Mouse (Mus musculus) forebrain, embryonic 11.5 days (tissue): Measurements from ENCODE around the gene Smyd3. TPM values are rescaled to one million over a fixed set of nuclear protein-coding genes. Genes with fewer than 3 reads are reported as not detected.

Experiments used
- ATAC-seq: fragments of 200-750 bp; cut with Nextera tagmentation; replicated peaks from 2 replicates; pipeline ENCODE4 v1.8.0; 2017; ENCODE audit warnings: moderate TSS enrichment; ENCODE audit not compliant: low FRiP score
- DNase-seq: peaks from one replicate; pipeline ENCODE4 v3.0.0-alpha.2; 2017; ENCODE audit warnings: low spot score
- H3K27ac ChIP-seq: fragments of 300-500 bp; sonication (generic); 2 replicates; pipeline ENCODE4 v1.5.1; 2014; ENCODE audit warnings: low read depth, low read length
- H3K27me3 ChIP-seq: fragments of 300-500 bp; sonication (generic); 2 replicates; pipeline ENCODE4 v1.6.1; 2014; ENCODE audit warnings: mild to moderate bottlenecking, low read length, mixed read lengths; ENCODE audit not compliant: control insufficient read depth, insufficient read depth
- H3K36me3 ChIP-seq: fragments of 300-500 bp; sonication (generic); 2 replicates; pipeline ENCODE4 v1.6.1; 2014; ENCODE audit warnings: mild to moderate bottlenecking, low read length, moderate library complexity, mixed read lengths; ENCODE audit not compliant: control insufficient read depth, insufficient read depth
- H3K4me1 ChIP-seq: fragments of 300-500 bp; sonication (generic); replicated peaks from 2 replicates; pipeline ENCODE4 v1.6.1; 2014; ENCODE audit warnings: low read length, mixed read lengths; ENCODE audit not compliant: control insufficient read depth, insufficient read depth
- H3K4me2 ChIP-seq: fragments of 300-500 bp; sonication (generic); 2 replicates; pipeline ENCODE4 v1.6.1; 2014; ENCODE audit warnings: low read depth, mild to moderate bottlenecking, low read length, moderate library complexity, mixed read lengths; ENCODE audit not compliant: severe bottlenecking
- H3K4me3 ChIP-seq: fragments of 300-500 bp; sonication (generic); 2 replicates; pipeline ENCODE4 v1.5.1; 2014; ENCODE audit warnings: low read depth, low read length
- H3K9ac ChIP-seq: fragments of 300-500 bp; sonication (generic); 2 replicates; pipeline ENCODE4 v1.6.1; 2014; ENCODE audit warnings: low read length
- H3K9me3 ChIP-seq: fragments of 300-500 bp; sonication (generic); 2 replicates; pipeline ENCODE4 v1.6.1; 2016; ENCODE audit warnings: low read length, mixed read lengths; ENCODE audit not compliant: control insufficient read depth
- WGBS: fragments of 180-500 bp; shearing (Covaris S2); extraction: QIAGEN DNeasy Blood & Tissue Kit; methylation state at CpG from one replicate; pipeline ENCODE4 v1.1.7; 2014; 5-methylcytosine and 5-hydroxymethylcytosine counted together
- polyA plus RNA-seq: library from polyadenylated mRNA; unstranded; fragments of >200 nt; fragmentation: Nextera tagmentation; extraction: Ambion mirVana; gene quantifications from 2 replicates; pipeline ENCODE4 v1.2.1, GENCODE M21; 2014

Smyd3 gene
- polyA plus RNA-seq, 1 experiment from 2014 or later, result 14.1 TPM

- no peaks in the 10 kb centered on the region for H3K36me3 ChIP-seq
- no peak overlapping the region for H3K27ac ChIP-seq
- H3K4me2 ChIP-seq, result no peak overlapping the region
- no peak overlapping the region for H3K4me3 ChIP-seq
- WGBS, result 89% methylated on average over 2 of the region's 2 CpGs
- H3K9me3 ChIP-seq, result no peaks in the 10 kb centered on the region
- no peak overlapping the region for H3K9ac ChIP-seq
- no peaks in the 10 kb centered on the region for H3K27me3 ChIP-seq
- no peaks in the 10 kb centered on the region for H3K4me1 ChIP-seq
- ATAC-seq, result no peak
- no peak for DNase-seq
Observed at GRCm38 (mm10) chr1:179238639-179239038, 279.2 kb downstream of the Smyd3 start.

- no peak for DNase-seq
- Histone ChIP-seq H3K9ac (no peak overlapping the region), H3K27me3 (no peaks in the 10 kb centered on the region), H3K36me3 (no peaks in the 10 kb centered on the region), H3K4me3 (no peak overlapping the region), H3K27ac (no peak overlapping the region), H3K4me2 (no peak overlapping the region), H3K4me1 (no peaks in the 10 kb centered on the region), H3K9me3 (no peaks in the 10 kb centered on the region)
- 37% methylated on average over 7 of the region's 7 CpGs for WGBS
- no peak for ATAC-seq
Observed at GRCm38 (mm10) chr1:179237989-179238388, 279.9 kb downstream of the Smyd3 start.

GRCm38 (mm10) chr1:179236217-179236840, 281.5 kb downstream of the Smyd3 start:
- Histone ChIP-seq H3K9ac (no peak overlapping the region), H3K4me1 (no peaks in the 10 kb centered on the region), H3K27ac (no peak overlapping the region), H3K9me3 (no peaks in the 10 kb centered on the region), H3K27me3 (no peaks in the 10 kb centered on the region), H3K4me2 (no peak overlapping the region), H3K4me3 (no peak overlapping the region), H3K36me3 (no peaks in the 10 kb centered on the region)
- ATAC-seq (no peak), DNase-seq (no peak)
- WGBS, result 88% methylated on average over 8 of the region's 8 CpGs

GRCm38 (mm10) chr1:179231777-179232661, 285.8 kb downstream of the Smyd3 start:
- WGBS, result 43% methylated on average over 13 of the region's 13 CpGs
- DNase-seq, result peak; percentile 90
- ATAC-seq, result peak; percentile 70

GRCm38 (mm10) chr1:179229515-179229914, 288.3 kb downstream of the Smyd3 start:
- no peaks in the 10 kb centered on the region for H3K4me1 ChIP-seq
- no peak overlapping the region for H3K27ac ChIP-seq
- H3K4me3 ChIP-seq, result no peak overlapping the region
- no peaks in the 10 kb centered on the region for H3K27me3 ChIP-seq
- no peaks in the 10 kb centered on the region for H3K9me3 ChIP-seq
- DNase-seq, result no peak
- no peaks in the 10 kb centered on the region for H3K36me3 ChIP-seq
- H3K4me2 ChIP-seq, result no peak overlapping the region
- 76% methylated on average over 3 of the region's 3 CpGs for WGBS
- ATAC-seq, result no peak
- H3K9ac ChIP-seq, result no peak overlapping the region

More at GRCm38 (mm10) chr1:179231777-179232661, 285.8 kb downstream of the Smyd3 start:
- no peak overlapping the region for H3K4me2 ChIP-seq
- H3K4me3 ChIP-seq, result no peak overlapping the region
- H3K36me3 ChIP-seq, result no peaks in the 10 kb centered on the region
- H3K9ac ChIP-seq, result no peak overlapping the region
- H3K9me3 ChIP-seq, result no peaks in the 10 kb centered on the region
- H3K27me3 ChIP-seq, result no peaks in the 10 kb centered on the region
- no peaks in the 10 kb centered on the region for H3K4me1 ChIP-seq
- H3K27ac ChIP-seq, result no peak overlapping the region

GRCm38 (mm10) chr1:179220290-179220689, 297.6 kb downstream of the Smyd3 start:
- no peaks in the 10 kb centered on the region for H3K9me3 ChIP-seq
- H3K4me1 ChIP-seq, result no peaks in the 10 kb centered on the region; the same call in 1 of the 2 replicates
- H3K4me3 ChIP-seq, result no peak overlapping the region
- H3K4me2 ChIP-seq, result no peak overlapping the region
- H3K9ac ChIP-seq, result no peak overlapping the region
- H3K27me3 ChIP-seq, result no peaks in the 10 kb centered on the region
- no peaks in the 10 kb centered on the region for H3K36me3 ChIP-seq
- no peak overlapping the region for H3K27ac ChIP-seq
- WGBS, result 58% methylated on average over 1 of the region's 1 CpGs
- ATAC-seq (no peak), DNase-seq (no peak)

- WGBS, result 72% methylated on average over 5 of the region's 5 CpGs
- Histone ChIP-seq H3K4me2 (no peak overlapping the region), H3K36me3 (no peaks in the 10 kb centered on the region), H3K27ac (no peak overlapping the region), H3K9ac (no peak overlapping the region), H3K4me3 (no peak overlapping the region), H3K27me3 (no peaks in the 10 kb centered on the region), H3K9me3 (no peaks in the 10 kb centered on the region), H3K4me1 (no peaks in the 10 kb centered on the region; the same call in 1 of the 2 replicates)
- DNase-seq (no peak), ATAC-seq (no peak)
Observed at GRCm38 (mm10) chr1:179218061-179218460, 299.8 kb downstream of the Smyd3 start.

GRCm38 (mm10) chr1:179217036-179217435, 300.8 kb downstream of the Smyd3 start:
- WGBS, result 14% methylated on average over 4 of the region's 4 CpGs
- Histone ChIP-seq H3K4me3 (no peak overlapping the region), H3K9me3 (no peaks in the 10 kb centered on the region), H3K27me3 (no peaks in the 10 kb centered on the region), H3K27ac (no peak overlapping the region), H3K36me3 (no peaks in the 10 kb centered on the region), H3K4me2 (no peak overlapping the region), H3K4me1 (no peaks in the 10 kb centered on the region; the same call in 1 of the 2 replicates), H3K9ac (no peak overlapping the region)
- DNase-seq, result no peak
- ATAC-seq, result no peak
